Mouse (Mus musculus): ENCODE measurements around the gene Ypel2.

Ypel2 gene

GRCm38 (mm10) chr11:86930636-86931180, 62.8 kb downstream of the Ypel2 start:
- WGBS = 40% methylated on average over 10 of the region's 10 CpGs

GRCm38 (mm10) chr11:86929531-86929930, 64.0 kb downstream of the Ypel2 start:
- WGBS = 83% methylated on average over 4 of the region's 4 CpGs

GRCm38 (mm10) chr11:86925085-86925638, 68.3 kb downstream of the Ypel2 start:
- 83% methylated on average over 9 of the region's 9 CpGs for WGBS

- WGBS = 78% methylated on average over 3 of the region's 3 CpGs
These were observed 68.9 kb downstream of the Ypel2 start for GRCm38 (mm10) chr11:86924629-86925028.

GRCm38 (mm10) chr11:86923654-86924053, 69.9 kb downstream of the Ypel2 start:
- WGBS = 76% methylated on average over 2 of the region's 2 CpGs

GRCm38 (mm10) chr11:86922029-86922428, 71.5 kb downstream of the Ypel2 start:
- WGBS = 84% methylated on average over 2 of the region's 2 CpGs

- 90% methylated on average over 6 of the region's 6 CpGs for WGBS
These were observed 72.2 kb downstream of the Ypel2 start for GRCm38 (mm10) chr11:86921335-86921734.

- WGBS = 48% methylated on average over 20 of the region's 20 CpGs
These were observed 73.1 kb downstream of the Ypel2 start for GRCm38 (mm10) chr11:86920111-86921080.

- 94% methylated on average over 7 of the region's 7 CpGs for WGBS
These were observed 74.0 kb downstream of the Ypel2 start for GRCm38 (mm10) chr11:86919468-86919867.

- 95% methylated on average over 2 of the region's 2 CpGs for WGBS
These were observed 76.0 kb downstream of the Ypel2 start for GRCm38 (mm10) chr11:86917536-86917935.

- 50% methylated on average over 8 of the region's 8 CpGs for WGBS
These were observed 76.8 kb downstream of the Ypel2 start for GRCm38 (mm10) chr11:86916596-86917249.

- 62% methylated on average over 9 of the region's 9 CpGs for WGBS
These were observed 79.2 kb downstream of the Ypel2 start for GRCm38 (mm10) chr11:86914329-86914728.

GRCm38 (mm10) chr11:86910244-86910643, 83.3 kb downstream of the Ypel2 start:
- WGBS = 81% methylated on average over 4 of the region's 4 CpGs

- WGBS = 89% methylated on average over 6 of the region's 6 CpGs
These were observed 84.5 kb downstream of the Ypel2 start for GRCm38 (mm10) chr11:86909028-86909427.

- WGBS = 81% methylated on average over 5 of the region's 5 CpGs
These were observed 85.5 kb downstream of the Ypel2 start for GRCm38 (mm10) chr11:86907889-86908590.

- whole genome bisulfite sequencing = 96% methylated on average over 11 of the region's 11 CpGs
These were observed 86.5 kb downstream of the Ypel2 start for GRCm38 (mm10) chr11:86906767-86907662.

GRCm38 (mm10) chr11:86906257-86906656, 87.2 kb downstream of the Ypel2 start:
- WGBS = 96% methylated on average over 6 of the region's 6 CpGs

GRCm38 (mm10) chr11:86905261-86905660, 88.2 kb downstream of the Ypel2 start:
- WGBS = 53% methylated on average over 2 of the region's 2 CpGs

GRCm38 (mm10) chr11:86904706-86905105, 88.8 kb downstream of the Ypel2 start:
- WGBS = 67% methylated on average over 4 of the region's 4 CpGs

GRCm38 (mm10) chr11:86898367-86898766, 95.1 kb downstream of the Ypel2 start:
- 56% methylated on average over 2 of the region's 2 CpGs for WGBS

Measured in cerebral cortex, adult 2 months (tissue).